Mouse (Mus musculus): Measurements from ENCODE around the gene Rundc3a.

Rundc3a gene

DNA sequence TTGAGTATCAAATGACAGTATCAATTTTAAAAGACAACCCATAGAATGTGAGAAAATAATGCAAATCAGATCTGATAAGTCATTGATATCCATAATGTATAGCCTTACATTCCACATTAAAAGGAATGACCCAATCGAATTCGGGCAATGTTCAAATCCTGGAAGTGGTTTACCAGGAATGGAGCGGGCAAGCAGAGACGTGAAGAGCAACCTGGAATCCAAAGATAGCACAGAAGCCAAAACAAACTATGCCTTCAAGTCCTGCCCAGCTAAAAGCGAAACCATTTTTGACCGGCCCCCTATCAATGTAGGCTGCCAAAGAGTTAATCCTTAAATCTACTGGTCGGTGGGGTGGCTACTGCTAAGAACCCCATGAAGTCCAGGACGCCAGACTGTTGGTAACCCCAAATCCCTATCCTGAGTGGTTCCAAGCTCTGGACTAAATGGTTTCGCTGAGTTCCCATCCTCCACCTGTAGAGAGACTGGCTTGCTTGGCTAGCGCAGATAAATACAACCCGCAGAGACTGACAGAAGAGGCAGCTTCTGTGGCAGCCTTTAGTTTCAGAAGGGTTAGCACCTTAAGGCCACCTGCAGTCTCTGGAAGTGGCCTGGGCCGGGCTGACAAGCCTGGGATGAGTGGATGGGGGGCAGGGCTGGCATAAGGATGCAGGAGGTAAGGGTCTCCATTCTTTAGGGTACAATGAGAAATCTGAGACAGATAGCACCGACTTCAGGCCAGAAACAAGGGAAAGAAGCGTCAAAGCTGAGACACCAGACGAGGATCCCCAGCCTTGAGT lies 564 bp upstream of the Rundc3a start:
- no peak for DNase-seq (ENCODE audit: low read depth, low spot score)

DNA sequence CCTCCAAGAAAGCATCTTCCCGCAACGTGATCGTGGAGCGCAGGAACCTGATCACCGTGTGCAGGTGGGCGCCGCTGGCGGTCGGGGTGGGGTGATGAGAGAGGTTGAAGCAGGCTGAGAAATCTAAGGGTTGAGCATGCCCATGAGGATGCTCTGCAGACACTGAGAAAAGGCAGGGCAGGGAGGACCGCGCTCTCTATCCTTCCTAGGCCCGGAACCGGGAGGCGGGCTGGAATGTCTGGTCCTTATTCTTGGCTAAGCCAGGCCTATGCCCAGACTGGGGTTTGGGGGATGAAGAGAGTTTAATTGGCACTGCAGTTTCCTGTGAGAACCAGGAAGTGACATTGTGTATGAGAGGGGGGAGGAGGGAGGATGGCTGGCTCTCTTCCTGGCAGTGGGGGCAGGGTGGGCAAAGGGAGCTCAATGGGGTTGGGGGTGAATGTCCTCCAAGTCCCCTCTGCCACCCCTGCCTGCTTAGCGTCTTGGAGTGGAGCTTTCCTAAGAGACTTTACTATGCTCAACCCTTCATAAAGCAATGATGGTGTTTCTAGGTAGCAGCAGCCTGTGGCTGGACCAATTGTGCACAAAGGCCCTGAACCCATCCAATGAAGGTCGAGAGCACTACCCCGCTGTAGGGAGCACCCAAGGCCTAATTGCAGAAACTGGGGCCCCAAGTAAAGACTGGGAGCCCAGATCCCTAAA lies 667 bp downstream of the Rundc3a start:
- DNase-seq (ENCODE audit: low read depth, low spot score) = no peak

DNA sequence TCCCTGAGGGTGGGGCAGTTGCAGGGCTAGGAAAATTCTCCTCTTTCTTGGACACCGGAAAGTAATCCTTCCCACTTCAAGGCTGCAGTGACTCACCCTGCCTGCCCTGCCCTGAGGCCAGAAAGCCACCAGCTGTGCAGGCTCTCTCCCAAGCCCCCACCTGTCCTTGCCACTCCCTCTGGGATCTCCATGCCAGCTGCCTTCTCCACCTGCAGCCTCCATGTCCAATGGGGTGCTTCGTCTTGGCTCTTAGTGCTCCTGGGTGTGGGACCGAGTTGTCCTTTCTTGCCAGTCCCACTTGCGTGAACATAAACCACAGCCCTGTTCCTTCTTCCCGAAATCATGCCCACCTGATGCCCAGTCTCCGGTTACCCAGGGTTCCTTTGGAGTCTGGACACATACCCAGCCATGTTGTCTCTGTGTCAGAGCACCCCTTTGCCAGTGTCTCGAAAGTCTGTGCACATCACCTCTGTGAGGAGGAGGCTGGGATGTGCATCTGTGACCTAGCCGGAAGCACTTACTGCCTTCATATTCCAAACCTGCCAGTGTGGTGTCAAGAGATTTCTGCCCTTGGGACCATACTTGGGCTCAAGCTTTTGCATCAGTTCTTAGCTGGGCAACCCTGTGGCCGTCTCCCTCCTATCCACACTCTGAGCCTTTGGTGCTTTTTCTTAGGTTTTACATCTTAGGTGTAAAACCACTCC lies 1.4 kb downstream of the Rundc3a start:
- no peak for DNase-seq (ENCODE audit: low read depth, low spot score)

DNA sequence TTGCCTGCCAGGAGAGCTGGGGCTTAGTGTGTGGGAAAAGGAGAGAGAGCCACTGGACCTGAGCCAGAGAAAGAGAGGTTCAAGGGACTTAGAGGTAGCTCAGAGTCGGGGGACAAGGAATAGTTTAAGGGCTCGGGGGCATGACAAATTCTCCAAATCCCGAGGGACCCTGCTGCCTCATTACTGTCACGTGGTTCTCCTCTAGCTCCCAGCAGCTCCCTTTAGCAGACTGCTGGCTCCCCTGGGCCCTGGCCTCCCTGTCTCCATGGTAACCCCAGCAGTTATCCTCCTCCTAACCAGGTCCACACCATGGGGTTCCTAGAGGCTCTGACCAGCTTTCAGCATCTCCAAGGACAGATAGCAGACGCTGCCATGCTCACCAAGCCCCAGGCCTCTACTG lies 2.0 kb downstream of the Rundc3a start:
- no peak for DNase-seq (ENCODE audit: low read depth, low spot score)

DNA sequence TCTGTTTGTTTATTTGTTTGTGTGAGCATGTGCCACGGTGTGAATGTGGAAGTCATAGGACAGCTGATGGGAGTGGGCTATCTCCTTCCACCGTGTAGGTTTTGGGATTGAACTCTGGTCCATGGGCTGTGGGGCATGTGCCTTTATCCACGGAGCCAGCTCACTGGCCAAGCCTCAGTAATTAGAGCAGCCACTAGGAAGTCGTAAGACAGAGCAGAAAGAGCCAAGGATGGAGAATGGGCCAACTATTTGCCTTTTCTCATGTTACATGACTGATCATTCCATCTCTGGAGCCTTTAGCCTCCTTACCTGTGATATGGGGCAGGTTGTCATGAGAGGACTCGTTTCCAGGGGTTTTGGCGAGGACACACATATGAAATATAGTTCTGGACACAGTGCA lies 3.1 kb downstream of the Rundc3a start:
- no peak for DNase-seq (ENCODE audit: low read depth, low spot score)

DNA sequence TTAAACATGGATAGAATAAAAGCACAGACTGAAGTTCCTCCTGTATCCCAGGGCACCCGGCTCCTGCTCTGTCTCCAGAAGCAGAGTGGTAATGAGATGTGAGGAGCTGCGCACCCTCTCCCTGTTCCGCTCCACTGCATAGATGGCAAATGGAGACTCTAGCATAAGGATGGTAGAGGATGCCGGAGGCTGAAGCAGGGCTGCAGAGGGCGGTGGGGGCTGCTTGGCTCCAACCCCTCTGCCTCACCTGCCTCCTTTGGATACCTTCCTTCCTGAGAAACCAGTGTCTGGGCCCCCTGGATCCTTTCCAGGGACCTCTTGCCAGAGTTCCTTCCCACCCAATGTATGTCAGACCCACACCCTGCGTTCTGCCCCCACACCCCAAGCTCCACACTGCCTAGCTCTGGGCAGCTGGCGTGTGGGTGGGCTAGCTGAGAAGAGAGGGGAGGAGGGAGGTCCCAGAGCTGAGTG lies 3.5 kb downstream of the Rundc3a start:
- DNase-seq (ENCODE audit: low read depth, low spot score) = no peak

DNA sequence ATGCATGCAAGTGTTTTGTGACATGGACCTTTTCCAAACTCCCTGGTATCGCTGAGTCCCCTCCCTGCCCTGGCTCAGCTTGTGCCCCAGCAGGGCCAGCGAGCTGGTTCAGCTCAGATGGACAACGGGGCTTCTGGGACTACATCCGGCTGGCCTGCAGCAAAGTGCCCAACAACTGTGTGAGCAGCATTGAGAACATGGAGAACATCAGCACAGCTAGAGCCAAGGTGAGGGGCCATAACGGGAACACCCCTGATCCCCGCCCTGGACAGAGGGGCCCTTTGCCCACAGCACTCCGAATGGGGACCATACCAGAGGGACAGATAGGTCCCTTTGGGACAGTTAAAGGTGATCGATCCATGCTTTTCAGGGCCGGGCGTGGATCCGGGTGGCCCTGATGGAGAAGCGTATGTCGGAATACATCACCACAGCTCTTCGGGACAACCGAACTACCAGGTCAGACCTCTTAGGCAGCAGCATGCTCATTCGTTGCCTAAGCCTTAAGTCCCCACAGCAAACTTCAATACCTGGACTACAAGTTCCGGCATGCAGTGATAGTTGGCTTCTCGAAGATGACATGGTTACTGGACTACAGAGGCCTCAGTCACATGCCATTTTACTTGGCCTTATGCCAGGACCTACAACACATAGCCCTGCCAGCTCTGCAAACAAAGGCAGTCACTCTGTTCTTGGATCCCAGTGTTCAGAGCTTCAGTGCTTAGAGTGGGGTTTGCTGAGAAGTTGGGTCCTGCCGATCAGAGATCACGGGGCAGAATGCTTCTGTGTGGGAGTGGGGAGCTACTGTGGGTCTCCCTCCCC lies 5.0 kb downstream of the Rundc3a start:
- DNase-seq (ENCODE audit: low read depth, low spot score) = no peak

DNA sequence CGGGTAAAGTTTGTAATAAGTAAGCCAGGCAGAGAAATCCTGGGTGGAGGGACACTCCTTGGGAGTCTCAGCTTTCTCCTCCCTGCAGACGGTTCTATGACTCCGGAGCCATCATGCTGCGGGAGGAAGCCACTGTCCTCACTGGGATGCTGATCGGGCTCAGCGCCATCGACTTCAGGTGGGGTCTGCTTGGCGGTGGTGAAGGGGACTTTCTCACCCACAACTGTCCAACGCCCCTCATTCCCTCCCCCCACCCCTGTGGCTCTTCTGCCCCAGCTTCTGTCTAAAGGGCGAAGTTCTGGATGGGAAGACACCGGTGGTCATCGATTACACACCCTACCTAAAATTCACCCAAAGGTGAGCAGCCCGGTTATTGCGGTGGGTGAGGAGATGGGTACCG lies 5.9 kb downstream of the Rundc3a start:
- no peak for DNase-seq (ENCODE audit: low read depth, low spot score)

DNA sequence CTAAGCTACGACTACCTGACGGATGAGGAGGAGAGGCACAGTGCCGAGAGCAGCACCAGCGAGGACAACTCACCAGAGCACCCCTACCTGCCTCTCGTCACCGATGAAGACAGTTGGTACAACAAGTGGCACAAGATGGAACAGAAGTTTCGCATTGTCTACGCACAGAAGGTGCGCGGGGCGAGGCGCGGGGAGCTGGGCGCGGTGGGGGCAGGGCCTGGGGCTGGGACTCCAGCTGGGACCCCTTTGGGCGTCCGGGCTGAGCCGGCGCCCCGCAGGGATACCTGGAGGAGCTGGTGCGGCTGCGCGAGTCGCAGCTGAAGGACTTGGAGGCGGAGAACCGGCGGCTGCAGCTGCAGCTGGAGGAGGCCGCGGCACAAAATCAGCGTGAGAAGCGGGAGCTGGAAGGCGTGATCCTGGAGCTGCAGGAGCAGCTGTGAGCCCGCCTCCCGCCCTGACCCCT lies 6.4 kb downstream of the Rundc3a start:
- DNase-seq (ENCODE audit: low read depth, low spot score) = no peak

DNA sequence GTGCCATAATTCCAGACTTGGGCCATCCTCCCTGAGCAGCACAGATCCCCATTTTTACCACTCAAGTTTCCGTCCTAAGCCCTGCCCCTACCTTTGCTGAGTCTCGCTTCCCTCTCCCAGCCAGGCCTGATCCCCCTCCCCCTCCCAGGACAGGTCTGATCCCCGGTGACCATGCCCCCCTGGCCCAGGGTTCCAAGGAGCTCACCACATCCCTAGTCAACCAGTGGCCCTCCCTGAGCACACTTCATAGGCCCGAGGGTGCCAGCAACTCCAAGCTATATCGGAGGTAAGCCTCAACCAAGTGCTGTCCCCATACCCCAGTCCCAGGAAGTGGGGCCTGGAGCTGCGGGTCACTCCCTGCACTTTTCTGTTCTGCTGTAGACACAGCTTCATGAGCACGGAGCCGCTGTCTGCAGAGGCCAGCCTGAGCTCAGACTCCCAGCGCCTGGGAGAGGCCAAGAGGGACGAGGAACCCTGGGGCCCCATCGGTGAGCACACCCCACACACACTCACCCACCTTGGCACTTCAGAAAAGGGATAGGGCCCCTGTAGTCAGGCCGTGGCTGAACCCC lies 7.4 kb downstream of the Rundc3a start:
- DNase-seq (ENCODE audit: low read depth, low spot score) = no peak

DNA sequence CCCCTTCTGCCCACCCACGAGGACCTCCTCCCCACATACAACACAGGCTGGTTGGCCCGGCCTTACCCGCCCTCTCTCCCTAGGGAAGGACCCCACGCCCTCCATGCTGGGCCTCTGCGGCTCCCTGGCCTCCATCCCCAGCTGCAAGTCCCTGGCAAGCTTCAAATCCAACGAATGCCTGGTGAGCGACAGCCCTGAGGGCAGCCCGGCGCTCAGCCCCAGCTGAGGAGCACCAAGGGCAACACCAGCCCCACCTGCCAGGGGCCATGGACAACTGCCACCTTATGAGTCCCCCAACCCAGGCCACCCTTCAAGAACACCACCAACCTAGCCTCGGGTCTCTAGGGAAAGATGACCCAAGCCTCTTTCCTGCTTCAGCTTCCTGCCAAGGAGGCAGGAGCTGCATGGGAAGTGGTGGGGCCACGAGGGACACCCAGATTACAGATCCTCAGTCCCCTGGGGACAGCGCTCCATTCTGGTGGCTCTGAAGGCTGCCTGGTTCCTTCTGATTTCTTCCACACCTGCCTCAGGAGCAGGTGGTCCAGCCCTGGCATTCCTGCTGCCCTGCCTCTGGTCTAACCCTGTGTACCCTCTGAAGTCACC lies 8.8 kb downstream of the Rundc3a start:
- no peak for DNase-seq (ENCODE audit: low read depth, low spot score)

DNA sequence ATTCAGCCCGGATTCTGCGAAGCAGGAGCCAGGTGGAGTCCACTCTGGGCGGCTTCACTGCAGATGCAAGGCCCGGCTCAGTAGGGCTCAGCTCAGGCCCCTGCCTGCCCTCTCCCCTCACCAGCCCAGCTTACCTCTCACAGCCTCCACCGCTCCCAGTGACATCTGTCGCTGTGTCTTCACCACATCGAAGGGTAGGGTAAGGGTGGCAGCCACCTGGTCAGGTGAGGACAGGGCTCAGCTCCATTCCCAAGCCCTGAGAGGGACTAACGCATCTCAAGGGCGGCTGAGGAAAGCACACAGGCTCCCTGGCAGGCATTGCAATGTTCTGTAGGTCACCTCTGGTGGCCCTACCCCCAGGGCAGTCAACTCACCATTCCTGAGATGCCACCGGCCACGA lies 10.5 kb downstream of the Rundc3a start:
- DNase-seq (ENCODE audit: low read depth, low spot score) = no peak

DNA sequence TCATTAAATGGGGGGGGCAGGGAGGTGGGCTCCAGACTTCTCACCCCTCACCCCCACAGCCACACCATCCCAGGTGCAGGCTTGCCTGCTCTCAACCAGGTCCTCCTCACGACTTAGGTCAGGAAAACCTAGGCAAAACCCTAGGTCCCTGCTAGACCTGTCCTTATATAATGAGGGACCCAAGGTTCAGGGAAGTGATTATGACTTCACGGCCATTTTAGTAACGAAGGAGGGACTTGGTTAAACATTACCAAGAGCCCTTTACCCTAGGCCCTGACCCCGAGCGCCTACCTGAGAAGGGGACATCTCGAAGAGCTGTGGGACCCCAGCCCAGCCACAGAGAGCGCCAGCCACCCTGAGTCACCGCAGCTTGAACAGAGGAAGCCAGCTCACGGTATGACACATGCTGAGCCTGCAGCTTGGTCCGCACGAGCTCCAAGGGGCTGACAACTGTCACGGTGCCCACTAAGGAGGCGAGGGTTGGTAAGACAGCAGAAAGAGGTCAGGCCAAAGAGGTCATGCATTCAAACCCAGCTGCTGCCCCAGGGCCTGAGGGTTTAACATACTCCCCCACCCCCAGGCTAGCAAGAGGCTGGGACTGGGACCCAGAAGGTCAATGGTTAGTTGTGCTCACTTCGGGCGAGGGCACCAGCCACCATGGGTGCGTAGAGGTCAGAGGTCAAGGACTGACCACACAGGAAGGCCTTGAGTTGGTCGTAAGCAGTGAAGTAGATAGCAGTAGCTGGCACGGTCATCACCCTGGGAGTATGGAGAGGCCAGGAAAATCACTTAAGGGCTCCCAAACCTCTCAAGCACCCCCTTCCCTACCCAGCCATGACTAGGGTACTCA lies 11.2 kb downstream of the Rundc3a start:
- DNase-seq (ENCODE audit: low read depth, low spot score) = no peak

DNA sequence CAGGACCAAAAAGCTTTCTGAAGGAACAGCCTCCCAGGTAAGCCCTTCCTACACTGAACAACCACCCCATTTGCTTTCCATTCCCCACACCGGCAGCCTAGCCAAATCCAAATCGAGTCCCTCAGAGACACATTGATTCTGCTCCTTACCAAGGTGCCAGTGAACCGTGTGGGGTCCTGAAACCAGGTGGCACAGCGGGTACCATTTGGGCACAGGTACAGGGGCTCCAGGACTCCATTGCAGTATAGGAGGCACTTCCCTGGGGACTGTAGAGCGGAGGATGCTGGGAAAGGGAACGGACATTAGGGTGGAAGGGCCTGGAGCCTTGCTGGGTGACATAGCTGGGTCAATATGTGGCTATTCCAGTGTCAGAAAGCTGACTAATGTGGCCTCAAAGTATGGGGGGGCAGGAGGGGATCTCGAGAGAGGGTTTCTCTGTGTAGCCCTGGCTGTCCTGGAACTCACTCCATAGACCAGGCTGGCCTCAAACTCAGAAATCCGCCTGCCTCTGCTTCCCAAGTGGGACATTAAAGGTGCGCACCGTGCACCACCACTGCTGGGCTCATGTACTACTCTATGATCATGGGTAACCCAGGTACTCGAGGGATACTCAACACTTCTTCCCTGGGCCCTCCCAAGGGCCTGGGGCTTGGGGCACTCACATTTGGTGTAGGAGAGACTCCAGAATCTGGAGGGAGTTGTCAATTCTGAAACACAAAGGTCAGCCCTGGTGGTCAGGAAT lies 12.5 kb downstream of the Rundc3a start:
- DNase-seq (ENCODE audit: low read depth, low spot score) = no peak

DNA sequence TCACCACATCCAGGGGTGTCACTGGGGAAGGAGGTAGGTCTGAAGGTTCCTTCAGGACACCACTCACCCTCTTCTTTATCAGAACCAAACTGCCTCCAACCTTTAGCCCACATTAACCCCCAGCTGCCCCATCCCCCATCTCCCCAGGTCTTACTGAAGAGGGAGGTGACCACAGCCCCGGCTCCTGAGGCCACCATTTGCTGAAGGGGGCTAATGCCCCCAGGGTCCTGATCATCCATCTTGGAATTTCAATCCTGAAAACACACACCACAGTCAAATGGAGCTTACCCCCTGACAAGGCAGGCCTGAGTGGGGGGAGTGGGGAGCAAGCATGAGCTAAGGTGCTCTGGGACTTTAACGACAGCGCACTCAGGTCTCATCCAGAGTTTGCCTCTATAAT lies 13.2 kb downstream of the Rundc3a start:
- DNase-seq (ENCODE audit: low read depth, low spot score) = no peak

DNA sequence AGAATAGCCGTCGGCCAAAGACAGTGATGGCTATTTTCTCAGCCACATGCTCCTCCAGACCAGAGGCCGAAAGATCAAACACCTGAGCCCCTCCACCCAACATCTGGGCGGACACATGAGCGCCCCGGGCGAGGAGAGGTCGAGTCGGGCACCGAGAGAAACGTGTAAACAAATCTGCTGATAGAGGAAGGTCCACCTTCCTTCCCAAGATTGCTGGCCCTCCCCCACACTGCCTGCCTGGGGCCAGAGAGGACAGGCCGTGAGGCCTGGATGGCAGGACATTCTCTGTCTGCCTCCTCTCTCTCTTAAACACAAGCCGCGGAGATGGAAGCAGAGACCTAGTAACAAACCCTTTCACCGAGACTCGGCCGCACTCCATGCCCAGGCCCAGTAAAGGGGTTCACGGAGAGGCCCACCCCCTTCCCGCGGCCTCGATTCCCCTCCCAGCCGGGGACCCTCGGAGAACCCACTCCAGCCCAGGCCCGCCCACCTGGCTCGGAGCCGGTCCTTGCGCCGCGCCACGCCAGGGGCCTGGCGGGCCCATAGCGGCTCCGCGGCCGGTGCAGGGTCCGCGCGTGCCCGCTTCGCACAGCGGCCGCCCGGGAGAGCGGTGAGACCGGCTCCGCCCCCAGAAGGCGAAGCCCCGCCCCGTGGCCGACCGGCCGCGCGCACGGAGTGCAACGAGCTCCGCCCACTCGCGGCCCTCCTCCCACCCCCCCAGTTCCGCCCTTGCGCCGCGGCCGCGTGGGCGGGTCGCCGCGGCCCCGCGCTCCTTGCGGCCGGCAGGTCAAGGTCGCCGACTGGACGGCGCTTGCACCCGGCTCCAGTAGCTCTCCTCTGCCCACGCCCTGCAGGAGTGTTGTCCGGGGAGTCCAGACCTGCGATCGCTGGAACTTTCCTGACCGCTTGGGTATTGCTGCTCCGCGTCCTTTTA lies 14.0 kb downstream of the Rundc3a start:
- DNase-seq (ENCODE audit: low read depth, low spot score) = peak; percentile 85

DNA sequence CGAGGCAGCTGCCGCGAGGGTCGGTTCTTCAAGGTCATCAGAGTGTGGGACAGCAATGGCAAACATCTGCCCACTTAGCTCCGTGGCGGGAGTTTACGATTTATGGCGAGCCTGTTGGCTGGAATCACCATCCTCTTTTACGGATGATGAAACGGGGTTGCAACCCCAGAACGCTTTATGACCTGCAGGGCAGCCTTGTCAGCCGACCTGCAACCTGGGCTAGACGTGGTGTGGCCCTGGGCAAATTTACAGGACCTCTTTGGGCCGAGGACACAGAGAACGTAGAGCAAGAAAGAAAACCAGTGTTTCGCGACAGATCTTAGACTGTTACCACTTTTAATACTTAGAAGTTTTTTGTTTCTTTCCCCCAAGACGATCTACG lies 14.6 kb downstream of the Rundc3a start, which contains the start of gene Slc25a39:
TSS of gene Slc25a39 (minus strand) at position 113 of the 382 bp plus-strand sequence.
- no peak for DNase-seq (ENCODE audit: low read depth, low spot score)

DNA sequence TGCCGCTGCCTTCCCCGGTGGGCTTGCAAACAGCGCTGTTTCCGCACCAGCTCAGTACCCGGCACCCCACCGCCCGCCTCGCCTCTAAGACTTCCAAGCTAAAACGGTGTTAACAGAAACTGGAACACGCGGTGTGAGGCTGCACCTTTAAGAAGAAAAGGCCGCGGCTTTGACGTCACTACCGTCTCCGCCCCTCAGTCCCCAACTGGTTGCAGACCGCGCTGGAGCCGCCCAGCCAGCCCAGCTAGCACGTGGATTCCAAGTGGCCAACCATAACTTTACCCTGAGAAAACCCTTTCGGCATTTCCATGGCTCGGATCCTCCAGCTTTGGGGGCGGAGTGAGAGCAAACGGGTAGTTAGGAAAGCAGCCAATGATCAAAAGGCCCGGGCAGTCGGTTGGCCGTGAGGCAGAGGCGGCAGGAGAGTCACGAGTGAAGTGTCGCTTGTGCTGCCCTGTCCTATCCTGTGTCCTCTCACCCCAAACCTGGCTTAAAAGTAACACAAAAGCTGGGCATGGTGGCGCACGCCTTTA lies 15.2 kb downstream of the Rundc3a start:
- DNase-seq (ENCODE audit: low read depth, low spot score) = peak; percentile 98
